Mouse (Mus musculus): ENCODE results near the gene Plppr4. TPM values are rescaled to one million over a fixed set of nuclear protein-coding genes. Genes with fewer than 3 reads are reported as not detected.

Gene Plppr4
- polyA plus RNA-seq, 1 experiment from 2014 or later = 0.29 TPM

GRCm38 (mm10) chr3:117346351-117346750 is 14.3 kb downstream of the Plppr4 start:
- Histone ChIP-seq H3K4me3 (ENCODE audit: low read depth, low read length) (no peak overlapping the region), H3K4me2 (ENCODE audit: low read depth, low read length, severe bottlenecking) (no peak overlapping the region), H3K9ac (ENCODE audit: low read length) (no peak overlapping the region), H3K27me3 (ENCODE audit: control insufficient read depth, insufficient read depth, low read length) (no peaks in the 10 kb centered on the region), H3K27ac (ENCODE audit: low read depth, low read length) (no peak overlapping the region), H3K4me1 (replicated peaks; ENCODE audit: control insufficient read depth, insufficient read depth, low read length) (no peaks in the 10 kb centered on the region), H3K36me3 (ENCODE audit: control insufficient read depth, insufficient read depth, low read length) (no peaks in the 10 kb centered on the region), H3K9me3 (ENCODE audit: control insufficient read depth, low read length) (no peaks in the 10 kb centered on the region)
- ATAC-seq (replicated peaks; ENCODE audit: low FRiP score) (no peak), DNase-seq (ENCODE audit: low spot score) (no peak)
- 82% methylated on average over 1 of the region's 1 CpGs for WGBS

GRCm38 (mm10) chr3:117331502-117331901 is 29.2 kb downstream of the Plppr4 start:
- 90% methylated on average over 10 of the region's 10 CpGs for WGBS
- Histone ChIP-seq H3K9ac (ENCODE audit: low read length) (no peak overlapping the region), H3K4me1 (replicated peaks; ENCODE audit: control insufficient read depth, insufficient read depth, low read length) (no peaks in the 10 kb centered on the region), H3K36me3 (ENCODE audit: control insufficient read depth, insufficient read depth, low read length) (no peaks in the 10 kb centered on the region), H3K4me3 (ENCODE audit: low read depth, low read length) (no peak overlapping the region), H3K27me3 (ENCODE audit: control insufficient read depth, insufficient read depth, low read length) (no peaks in the 10 kb centered on the region), H3K4me2 (ENCODE audit: low read depth, low read length, severe bottlenecking) (no peak overlapping the region), H3K27ac (ENCODE audit: low read depth, low read length) (no peak overlapping the region), H3K9me3 (ENCODE audit: control insufficient read depth, low read length) (no peaks in the 10 kb centered on the region)
- ATAC-seq (replicated peaks; ENCODE audit: low FRiP score) (no peak), DNase-seq (ENCODE audit: low spot score) (no peak)

GRCm38 (mm10) chr3:117329485-117329884 is 31.2 kb downstream of the Plppr4 start:
- Histone ChIP-seq H3K36me3 (ENCODE audit: control insufficient read depth, insufficient read depth, low read length) (no peaks in the 10 kb centered on the region), H3K4me3 (ENCODE audit: low read depth, low read length) (no peak overlapping the region), H3K9me3 (ENCODE audit: control insufficient read depth, low read length) (no peaks in the 10 kb centered on the region), H3K4me1 (replicated peaks; ENCODE audit: control insufficient read depth, insufficient read depth, low read length) (no peaks in the 10 kb centered on the region), H3K4me2 (ENCODE audit: low read depth, low read length, severe bottlenecking) (no peak overlapping the region), H3K27me3 (ENCODE audit: control insufficient read depth, insufficient read depth, low read length) (no peaks in the 10 kb centered on the region), H3K27ac (ENCODE audit: low read depth, low read length) (no peak overlapping the region), H3K9ac (ENCODE audit: low read length) (no peak overlapping the region)
- WGBS = 70% methylated on average over 6 of the region's 6 CpGs
- ATAC-seq (replicated peaks; ENCODE audit: low FRiP score) (no peak; the same call in 1 of the 2 replicates), DNase-seq (ENCODE audit: low spot score) (no peak)

GRCm38 (mm10) chr3:117326551-117326950 is 34.1 kb downstream of the Plppr4 start:
- no peaks in the 10 kb centered on the region for H3K9me3 ChIP-seq (ENCODE audit: control insufficient read depth, low read length)
- no peaks in the 10 kb centered on the region for H3K27me3 ChIP-seq (ENCODE audit: control insufficient read depth, insufficient read depth, low read length)
- H3K4me3 ChIP-seq (ENCODE audit: low read depth, low read length) = no peak overlapping the region
- H3K4me2 ChIP-seq (ENCODE audit: low read depth, low read length, severe bottlenecking) = no peak overlapping the region
- no peaks in the 10 kb centered on the region for H3K36me3 ChIP-seq (ENCODE audit: control insufficient read depth, insufficient read depth, low read length)
- H3K27ac ChIP-seq (ENCODE audit: low read depth, low read length) = no peak overlapping the region
- no peaks in the 10 kb centered on the region for H3K4me1 ChIP-seq (replicated peaks; ENCODE audit: control insufficient read depth, insufficient read depth, low read length)
- no peak overlapping the region for H3K9ac ChIP-seq (ENCODE audit: low read length)
- ATAC-seq (replicated peaks; ENCODE audit: low FRiP score) (no peak), DNase-seq (ENCODE audit: low spot score) (no peak)
- WGBS = 95% methylated on average over 5 of the region's 5 CpGs

- Histone ChIP-seq H3K4me2 (ENCODE audit: low read depth, low read length, severe bottlenecking) (no peak overlapping the region), H3K36me3 (ENCODE audit: control insufficient read depth, insufficient read depth, low read length) (no peaks in the 10 kb centered on the region), H3K4me3 (ENCODE audit: low read depth, low read length) (no peak overlapping the region), H3K27ac (ENCODE audit: low read depth, low read length) (no peak overlapping the region), H3K9ac (ENCODE audit: low read length) (no peak overlapping the region), H3K27me3 (ENCODE audit: control insufficient read depth, insufficient read depth, low read length) (no peaks in the 10 kb centered on the region), H3K4me1 (replicated peaks; ENCODE audit: control insufficient read depth, insufficient read depth, low read length) (no peaks in the 10 kb centered on the region), H3K9me3 (ENCODE audit: control insufficient read depth, low read length) (no peaks in the 10 kb centered on the region)
- WGBS = 79% methylated on average over 3 of the region's 3 CpGs
- no peak for DNase-seq (ENCODE audit: low spot score)
- no peak for ATAC-seq (replicated peaks; ENCODE audit: low FRiP score)
Measured at GRCm38 (mm10) chr3:117319671-117320070, 41.0 kb downstream of the Plppr4 start.

GRCm38 (mm10) chr3:117313339-117313738 is 47.3 kb downstream of the Plppr4 start:
- Histone ChIP-seq H3K4me2 (ENCODE audit: low read depth, low read length, severe bottlenecking) (no peak overlapping the region), H3K27ac (ENCODE audit: low read depth, low read length) (no peak overlapping the region), H3K4me1 (replicated peaks; ENCODE audit: control insufficient read depth, insufficient read depth, low read length) (no peaks in the 10 kb centered on the region), H3K4me3 (ENCODE audit: low read depth, low read length) (no peak overlapping the region), H3K36me3 (ENCODE audit: control insufficient read depth, insufficient read depth, low read length) (no peaks in the 10 kb centered on the region), H3K9ac (ENCODE audit: low read length) (no peak overlapping the region), H3K27me3 (ENCODE audit: control insufficient read depth, insufficient read depth, low read length) (no peaks in the 10 kb centered on the region), H3K9me3 (ENCODE audit: control insufficient read depth, low read length) (no peaks in the 10 kb centered on the region)
- DNase-seq (ENCODE audit: low spot score) (no peak), ATAC-seq (replicated peaks; ENCODE audit: low FRiP score) (no peak)
- 93% methylated on average over 4 of the region's 4 CpGs for WGBS

GRCm38 (mm10) chr3:117312097-117312496 is 48.6 kb downstream of the Plppr4 start:
- H3K4me2 ChIP-seq (ENCODE audit: low read depth, low read length, severe bottlenecking) = no peak overlapping the region
- H3K27ac ChIP-seq (ENCODE audit: low read depth, low read length) = no peak overlapping the region
- no peaks in the 10 kb centered on the region for H3K36me3 ChIP-seq (ENCODE audit: control insufficient read depth, insufficient read depth, low read length)
- no peaks in the 10 kb centered on the region for H3K27me3 ChIP-seq (ENCODE audit: control insufficient read depth, insufficient read depth, low read length)
- no peak overlapping the region for H3K9ac ChIP-seq (ENCODE audit: low read length)
- no peak overlapping the region for H3K4me3 ChIP-seq (ENCODE audit: low read depth, low read length)
- ATAC-seq (replicated peaks; ENCODE audit: low FRiP score) = no peak
- 94% methylated on average over 7 of the region's 7 CpGs for WGBS
- no peak for DNase-seq (ENCODE audit: low spot score)
- H3K9me3 ChIP-seq (ENCODE audit: control insufficient read depth, low read length) = no peaks in the 10 kb centered on the region
- no peaks in the 10 kb centered on the region for H3K4me1 ChIP-seq (replicated peaks; ENCODE audit: control insufficient read depth, insufficient read depth, low read length)

- 86% methylated on average over 2 of the region's 2 CpGs for WGBS
- DNase-seq (ENCODE audit: low spot score) = no peak
- H3K4me3 ChIP-seq (ENCODE audit: low read depth, low read length) = no peak overlapping the region
- no peaks in the 10 kb centered on the region for H3K27me3 ChIP-seq (ENCODE audit: control insufficient read depth, insufficient read depth, low read length)
- H3K4me2 ChIP-seq (ENCODE audit: low read depth, low read length, severe bottlenecking) = no peak overlapping the region
- no peak overlapping the region for H3K27ac ChIP-seq (ENCODE audit: low read depth, low read length)
- H3K9ac ChIP-seq (ENCODE audit: low read length) = no peak overlapping the region
- ATAC-seq (replicated peaks; ENCODE audit: low FRiP score) = no peak
- H3K36me3 ChIP-seq (ENCODE audit: control insufficient read depth, insufficient read depth, low read length) = no peaks in the 10 kb centered on the region
- no peaks in the 10 kb centered on the region for H3K9me3 ChIP-seq (ENCODE audit: control insufficient read depth, low read length)
- H3K4me1 ChIP-seq (replicated peaks; ENCODE audit: control insufficient read depth, insufficient read depth, low read length) = no peaks in the 10 kb centered on the region
Measured at GRCm38 (mm10) chr3:117310801-117311368, 49.8 kb downstream of the Plppr4 start.

- Histone ChIP-seq H3K27me3 (ENCODE audit: control insufficient read depth, insufficient read depth, low read length) (no peaks in the 10 kb centered on the region), H3K9me3 (ENCODE audit: control insufficient read depth, low read length) (no peaks in the 10 kb centered on the region), H3K4me2 (ENCODE audit: low read depth, low read length, severe bottlenecking) (no peak overlapping the region), H3K27ac (ENCODE audit: low read depth, low read length) (no peak overlapping the region), H3K4me3 (ENCODE audit: low read depth, low read length) (no peak overlapping the region), H3K4me1 (replicated peaks; ENCODE audit: control insufficient read depth, insufficient read depth, low read length) (no peaks in the 10 kb centered on the region), H3K36me3 (ENCODE audit: control insufficient read depth, insufficient read depth, low read length) (no peaks in the 10 kb centered on the region), H3K9ac (ENCODE audit: low read length) (no peak overlapping the region)
- DNase-seq (ENCODE audit: low spot score) (no peak), ATAC-seq (replicated peaks; ENCODE audit: low FRiP score) (no peak)
- 94% methylated on average over 3 of the region's 3 CpGs for WGBS
Measured at GRCm38 (mm10) chr3:117309580-117309910, 51.1 kb downstream of the Plppr4 start.

Data from forebrain, embryonic 11.5 days (tissue).